Mouse (Mus musculus) ovary, postnatal 14 days (tissue): ENCODE data around the gene Hcrtr1.
A peak's percentile ranks its signal among the peaks of the same experiment; 100 is the strongest.

Experiments used
- DNase-seq: peaks from one replicate; pipeline ENCODE4 v3.0.0; 2022; ENCODE audit warnings: low spot score

The Hcrtr1 gene

DNA sequence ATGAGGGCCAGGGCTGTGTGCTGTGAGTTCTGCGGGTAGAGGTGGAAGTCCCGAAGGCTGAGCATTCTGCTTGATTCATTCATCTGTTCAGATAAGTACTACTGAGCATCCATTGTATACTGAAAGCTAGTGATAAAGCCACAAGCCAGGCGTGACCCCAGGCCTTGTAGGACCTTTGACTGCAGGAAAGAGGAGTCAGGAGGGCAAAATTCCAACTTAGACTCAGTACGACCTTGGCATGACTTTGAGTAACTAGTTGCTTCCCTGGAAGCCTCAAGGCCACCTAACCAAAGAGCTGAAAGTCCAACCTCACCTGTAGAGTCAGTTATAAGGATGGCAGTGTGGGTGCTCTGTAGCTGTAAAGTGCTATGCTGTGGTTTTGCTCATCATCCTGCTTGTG, 18.4 kb downstream of the Hcrtr1 start:
- DNase-seq = no peak

DNA sequence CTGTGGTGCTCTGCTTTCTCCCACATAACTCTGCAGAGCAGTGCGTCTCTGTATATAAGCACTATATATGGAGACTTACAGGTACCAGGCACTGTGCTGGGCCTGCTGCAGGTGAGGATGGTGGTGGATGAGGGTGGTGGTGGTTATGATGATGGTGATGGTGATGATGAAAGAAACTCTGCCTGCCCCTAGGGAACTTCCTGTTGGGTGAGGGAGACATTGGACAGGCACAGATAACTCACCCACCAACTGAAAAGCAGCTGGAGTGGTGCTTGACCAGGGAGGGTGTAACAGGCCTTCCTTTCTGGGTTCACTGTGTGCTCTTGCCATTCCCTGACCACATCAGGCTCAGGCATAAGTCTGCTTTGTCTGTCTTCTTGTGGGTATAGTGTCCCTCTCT, 26.4 kb downstream of the Hcrtr1 start:
- DNase-seq = no peak

DNA sequence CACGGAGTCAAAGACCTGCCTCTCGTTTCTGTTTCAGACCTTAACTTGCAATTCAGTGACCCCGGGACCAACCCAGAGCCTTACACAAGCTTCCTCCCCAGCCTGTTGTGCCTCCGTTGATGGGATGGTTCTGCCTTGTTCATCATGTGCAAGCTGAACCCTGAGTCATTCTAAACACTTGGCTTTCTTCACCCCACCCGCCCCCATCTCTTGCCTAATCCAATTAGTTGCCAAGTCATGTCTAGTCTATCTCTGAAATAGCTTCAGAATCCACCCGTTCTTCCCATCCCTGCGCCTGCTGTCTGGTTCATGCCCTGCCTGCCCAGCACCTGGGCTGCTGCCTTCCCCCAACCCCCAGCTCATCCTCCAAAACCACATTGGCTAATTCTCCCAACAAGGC, 26.9 kb downstream of the Hcrtr1 start:
- DNase-seq = no peak

- DNase-seq = no peak
Observed at GRCm38 (mm10) chr4:130110091-130110490, 29.1 kb downstream of the Hcrtr1 start.

DNA sequence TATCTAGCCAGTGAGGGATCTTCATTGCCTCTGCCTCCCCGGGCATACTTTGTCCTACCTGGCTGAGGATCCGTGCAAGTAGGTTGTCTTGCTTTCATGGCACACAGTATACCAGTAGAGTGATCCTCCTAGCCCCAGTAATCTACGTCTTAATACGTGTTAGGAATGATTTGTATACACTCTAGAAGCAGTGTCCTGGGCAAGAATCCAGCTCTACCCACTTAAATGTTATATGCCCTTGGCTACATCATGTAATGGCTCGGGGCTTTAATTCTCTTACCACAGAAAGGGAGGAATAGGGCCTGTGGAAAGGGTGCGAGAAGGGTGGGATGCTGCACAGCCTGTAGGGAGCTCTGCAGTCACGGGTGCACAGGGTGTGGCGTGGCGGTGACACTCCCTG, 29.5 kb downstream of the Hcrtr1 start:
- DNase-seq = no peak

DNA sequence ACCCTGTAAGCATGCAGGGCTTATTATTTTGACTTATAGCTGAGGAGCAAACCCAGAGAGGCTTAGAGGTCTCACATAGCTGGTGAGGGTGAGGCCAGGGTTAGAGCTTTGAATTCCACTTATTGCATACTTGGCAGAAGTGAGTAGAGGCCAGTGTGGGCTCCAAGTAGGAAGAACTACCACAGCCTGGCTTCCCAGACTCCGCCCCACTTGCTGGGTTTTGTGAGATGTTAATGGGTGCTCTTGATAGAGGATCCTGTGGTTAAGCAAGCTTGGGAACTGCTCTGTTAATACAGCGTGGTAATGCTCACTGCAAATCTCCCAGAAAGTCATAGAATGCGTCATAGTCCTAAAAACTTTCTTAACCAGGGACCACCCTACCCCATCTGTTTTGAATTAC, 30.2 kb downstream of the Hcrtr1 start:
- DNase-seq = no peak

DNA sequence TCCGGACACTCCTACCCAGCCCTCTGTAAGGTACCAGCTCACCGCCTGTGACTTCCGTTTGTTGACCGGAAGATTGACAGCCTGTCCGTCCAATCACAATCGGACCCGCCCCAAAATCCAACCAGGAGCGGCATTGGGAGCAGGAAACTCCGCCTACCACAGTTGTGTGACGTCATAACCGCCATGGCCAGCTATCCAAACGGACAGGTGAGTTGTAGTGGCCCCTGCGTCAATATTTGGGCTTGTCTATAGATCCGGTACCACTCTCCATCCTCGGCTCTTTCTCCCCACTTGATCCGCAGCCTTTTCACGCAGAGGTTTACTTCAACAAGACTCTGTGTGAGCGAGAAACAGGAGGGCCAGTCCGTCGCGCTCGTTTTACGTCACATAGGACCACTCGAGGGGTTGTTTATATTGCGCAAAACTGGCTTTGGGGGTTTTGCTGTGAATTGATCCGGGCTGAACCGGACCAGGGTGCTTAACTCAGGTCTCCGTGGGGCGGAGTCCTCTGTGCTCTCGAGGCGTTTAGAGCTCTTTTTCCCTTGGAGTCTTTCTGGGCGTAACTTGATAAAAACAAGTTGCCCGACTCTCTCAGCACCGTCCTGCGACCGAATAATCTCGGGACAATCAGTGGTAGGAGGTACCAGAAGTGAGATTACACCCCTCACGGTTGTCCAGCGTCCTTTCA, 31.6 kb downstream of the Hcrtr1 start:
- DNase-seq = peak; percentile 100

DNA sequence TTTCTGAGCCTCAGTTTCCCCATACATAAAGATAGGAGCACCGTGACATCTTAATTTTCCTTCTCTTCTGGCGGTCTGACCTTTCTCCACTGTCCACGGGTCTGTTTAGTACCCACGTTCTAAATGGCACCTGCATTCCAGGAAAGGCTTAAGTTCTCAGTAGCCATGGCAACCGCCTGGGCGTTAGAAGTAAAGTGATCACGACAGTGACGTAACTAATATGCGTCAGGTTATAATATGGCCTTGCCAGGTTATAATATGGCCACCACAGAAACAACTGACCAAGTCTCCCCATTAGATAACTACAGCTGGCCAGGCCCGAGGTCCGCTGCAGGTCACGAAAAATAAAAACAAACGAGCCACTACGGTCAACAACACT, 32.1 kb downstream of the Hcrtr1 start:
- DNase-seq = no peak

- no peak for DNase-seq
Observed at GRCm38 (mm10) chr4:130104584-130104983, 34.6 kb downstream of the Hcrtr1 start.

- DNase-seq = no peak
Observed at GRCm38 (mm10) chr4:130103632-130104031, 35.5 kb downstream of the Hcrtr1 start.

- DNase-seq = no peak
Observed at GRCm38 (mm10) chr4:130102111-130102651, 37.0 kb downstream of the Hcrtr1 start, which contains the start of gene Pef1. Pef1 (plus strand) TSS chr4:130102558.

DNA sequence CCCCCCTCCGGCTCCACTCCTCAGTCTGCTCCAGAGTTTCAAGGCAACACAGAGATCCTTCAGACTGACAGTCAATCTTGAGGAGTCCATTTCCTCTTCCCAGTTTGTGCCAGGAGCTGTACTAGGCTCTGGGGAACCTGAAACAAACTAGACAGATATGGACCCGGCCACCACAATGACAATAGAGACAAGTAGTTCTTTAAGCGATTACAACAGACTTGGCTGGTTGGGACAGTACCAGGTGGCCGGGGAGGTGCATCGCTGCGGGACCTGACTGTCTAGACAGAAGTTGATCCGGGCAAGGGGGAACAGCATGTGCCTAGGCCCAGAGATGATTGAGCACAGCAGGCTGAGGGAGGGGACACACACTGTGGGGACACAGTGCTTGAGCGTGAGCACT, 38.0 kb downstream of the Hcrtr1 start:
- no peak for DNase-seq

- no peak for DNase-seq
Observed at GRCm38 (mm10) chr4:130095137-130095536, 44.0 kb downstream of the Hcrtr1 start.

- peak; percentile 97 for DNase-seq
Observed at GRCm38 (mm10) chr4:130087293-130087692, 51.9 kb downstream of the Hcrtr1 start.

DNA sequence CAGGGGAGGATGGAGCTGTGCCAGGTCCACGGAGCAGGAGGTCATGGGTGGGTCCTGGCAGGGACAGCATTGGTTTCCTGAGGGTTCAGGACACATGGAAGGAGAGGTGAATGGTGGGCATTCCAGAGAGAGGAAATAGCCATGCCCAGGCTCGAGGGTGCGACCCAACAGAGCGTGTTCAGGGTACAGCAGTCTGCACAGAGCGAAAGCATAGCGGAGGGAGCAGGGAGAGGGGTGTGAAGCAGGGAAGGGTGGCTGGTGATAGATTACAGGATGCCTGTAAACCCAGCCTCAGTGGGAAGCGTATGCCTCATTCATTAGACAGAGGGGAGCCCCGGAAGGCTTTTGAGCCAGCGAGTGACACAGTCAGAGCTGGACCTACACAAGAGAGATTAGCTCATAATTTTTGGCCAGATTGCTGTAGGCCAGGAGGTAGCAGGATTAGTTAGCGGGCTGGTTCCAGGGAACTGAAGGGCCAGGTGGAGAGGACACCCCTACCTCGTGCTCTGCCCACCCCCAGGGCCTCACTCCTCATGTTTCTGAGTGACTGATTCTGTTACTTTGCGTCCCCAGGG, 53.8 kb downstream of the Hcrtr1 start:
- no peak for DNase-seq

- no peak for DNase-seq
Observed at GRCm38 (mm10) chr4:130084331-130084945, 54.7 kb downstream of the Hcrtr1 start.

DNA sequence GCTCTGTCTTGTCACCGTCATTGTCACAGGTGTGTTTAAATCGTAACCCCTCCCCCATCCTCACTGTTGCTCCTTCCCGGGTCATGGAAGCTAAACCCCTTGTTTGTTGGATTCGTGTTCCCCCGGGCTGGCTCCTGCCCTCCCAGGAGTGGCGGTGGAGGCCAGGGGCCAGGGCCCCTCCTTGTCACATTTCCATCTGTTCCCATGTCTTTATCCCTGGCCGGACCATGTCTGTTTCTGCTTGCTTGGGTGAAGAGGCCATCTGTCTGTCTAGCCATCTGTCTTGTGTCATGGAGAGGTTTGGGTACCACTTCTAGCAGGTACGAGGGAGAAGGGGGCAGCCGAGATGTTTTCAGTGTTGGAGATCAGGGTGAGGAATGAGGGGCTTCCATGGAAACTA, 56.9 kb downstream of the Hcrtr1 start:
- DNase-seq = no peak

- DNase-seq = peak; percentile 51
Observed at GRCm38 (mm10) chr4:130081345-130082190, 57.6 kb downstream of the Hcrtr1 start.
